Mouse (Mus musculus) forebrain, postnatal 0 days (tissue): Measurements from ENCODE around the gene Syt3. TPM values are rescaled to one million over a fixed set of nuclear protein-coding genes. Genes with fewer than 3 reads are reported as not detected.

ENCODE experiments used
- ATAC-seq: fragments of 200-750 bp; cut with Nextera tagmentation; 2 replicates; pipeline ENCODE4 v1.8.0; 2017; ENCODE audit warnings: mild to moderate bottlenecking, moderate library complexity
- DNase-seq: peaks from one replicate; pipeline ENCODE4 v3.0.0-alpha.2; 2015
- H3K27ac ChIP-seq: fragments of 300-500 bp; sonication (generic); 2 replicates; pipeline ENCODE4 v1.5.1; 2014; ENCODE audit warnings: low read depth, mild to moderate bottlenecking, antibody characterized with exemption, low read length, moderate library complexity, mixed read lengths
- H3K27me3 ChIP-seq: fragments of 300-500 bp; sonication (generic); 2 replicates; pipeline ENCODE4 v1.6.1; 2014; ENCODE audit warnings: mild to moderate bottlenecking, low read length, mixed read lengths; ENCODE audit not compliant: insufficient read depth
- H3K36me3 ChIP-seq: fragments of 300-500 bp; sonication (generic); 2 replicates; pipeline ENCODE4 v1.6.1; 2014; ENCODE audit warnings: mild to moderate bottlenecking, moderate library complexity; ENCODE audit not compliant: insufficient read depth
- H3K4me1 ChIP-seq: fragments of 300-500 bp; sonication (generic); 2 replicates; pipeline ENCODE4 v1.6.1; 2014; ENCODE audit warnings: antibody characterized with exemption; ENCODE audit not compliant: insufficient read depth
- H3K4me2 ChIP-seq: fragments of 300-500 bp; sonication (generic); 2 replicates; pipeline ENCODE4 v1.6.1; 2014; ENCODE audit warnings: low read depth, mild to moderate bottlenecking, moderate library complexity
- H3K4me3 ChIP-seq: fragments of 300-500 bp; sonication (generic); 2 replicates; pipeline ENCODE4 v1.5.1; 2014; ENCODE audit warnings: low read depth, low read length, mixed read lengths
- H3K9ac ChIP-seq: fragments of 300-500 bp; sonication (generic); 2 replicates; pipeline ENCODE4 v1.6.1; 2014; ENCODE audit warnings: mild to moderate bottlenecking
- H3K9me3 ChIP-seq: fragments of 300-500 bp; sonication (generic); 2 replicates; pipeline ENCODE4 v1.6.1; 2016; ENCODE audit warnings: low read length
- CTCF ChIP-seq: sonication (generic); IDR thresholded peaks from 2 replicates; pipeline ENCODE4 v1.5.1; 2016; ENCODE audit warnings: antibody characterized with exemption, control low read depth, low read depth
- WGBS: fragments of 180-500 bp; shearing (Covaris S2); extraction: QIAGEN DNeasy Blood & Tissue Kit; methylation state at CpG from one replicate; pipeline ENCODE4 v1.1.7; 2014; 5-methylcytosine and 5-hydroxymethylcytosine counted together
- polyA plus RNA-seq: library from polyadenylated mRNA; unstranded; fragments of >200 nt; fragmentation: Nextera tagmentation; extraction: Ambion mirVana; gene quantifications from 2 replicates; pipeline ENCODE4 v1.2.1, GENCODE M21; 2015
- total RNA-seq: library from RNA; depleted of rRNA; stranded (reverse); fragments of >200 nt; gene quantifications from 2 replicates; pipeline ENCODE4 v1.2.3, GENCODE M21; 2014

The Syt3 gene
- total and polyA plus RNA-seq, 2 experiments from 2014 or later, result 55.0 to 77.2 TPM

GRCm38 (mm10) chr7:44437933-44438332 is 54.0 kb downstream of the Syt3 start:
- no peak for TF ChIP-seq CTCF
- H3K9me3 ChIP-seq, result no peaks in the 10 kb centered on the region
- 62% methylated on average over 8 of the region's 8 CpGs for WGBS
- no peaks in the 10 kb centered on the region for H3K27me3 ChIP-seq
- H3K27ac ChIP-seq, result no peak overlapping the region
- no peak overlapping the region for H3K4me3 ChIP-seq
- no peak overlapping the region for H3K4me2 ChIP-seq
- 0 out of 2 replicates have a peak, but pooled peaks cover 3% of the 10 kb centered on the region for H3K4me1 ChIP-seq
- ATAC-seq, result no peak
- peaks cover 12% of the 10 kb centered on the region; the same call in 1 of the 2 replicates for H3K36me3 ChIP-seq
- no peak for DNase-seq
- H3K9ac ChIP-seq, result no peak overlapping the region

GRCm38 (mm10) chr7:44439696-44440095 is 55.8 kb downstream of the Syt3 start:
- WGBS, result 67% methylated on average over 2 of the region's 2 CpGs
- ATAC-seq (no peak), DNase-seq (no peak)
- Histone ChIP-seq H3K27ac (no peak overlapping the region), H3K9ac (no peak overlapping the region), H3K4me3 (no peak overlapping the region), H3K4me1 (peaks cover 13% of the 10 kb centered on the region), H3K27me3 (no peaks in the 10 kb centered on the region), H3K4me2 (no peak overlapping the region), H3K36me3 (0 out of 2 replicates have a peak, but pooled peaks cover 14% of the 10 kb centered on the region), H3K9me3 (no peaks in the 10 kb centered on the region)
- TF ChIP-seq CTCF, result no peak

- 73% methylated on average over 1 of the region's 1 CpGs for WGBS
- DNase-seq, result no peak
- peaks cover 16% of the 10 kb centered on the region; the same call in 1 of the 2 replicates for H3K36me3 ChIP-seq
- H3K4me3 ChIP-seq, result no peak overlapping the region
- H3K9me3 ChIP-seq, result no peaks in the 10 kb centered on the region
- TF ChIP-seq CTCF, result no peak
- no peak overlapping the region for H3K4me2 ChIP-seq
- H3K27me3 ChIP-seq, result no peaks in the 10 kb centered on the region
- no peak overlapping the region for H3K9ac ChIP-seq
- peaks cover 17% of the 10 kb centered on the region for H3K4me1 ChIP-seq
- ATAC-seq, result no peak
- peak overlapping the region; percentile 40; the same call in 1 of the 2 replicates for H3K27ac ChIP-seq
These were observed 56.6 kb downstream of the Syt3 start for GRCm38 (mm10) chr7:44440479-44440878.

GRCm38 (mm10) chr7:44441180-44441579 is 57.3 kb downstream of the Syt3 start:
- ATAC-seq (peak; percentile 8), DNase-seq (peak; percentile 55)
- H3K4me2 ChIP-seq, result peak overlapping the region; percentile 92
- peak overlapping the region; percentile 98 for H3K27ac ChIP-seq
- no peaks in the 10 kb centered on the region for H3K27me3 ChIP-seq
- peaks cover 19% of the 10 kb centered on the region; the same call in 1 of the 2 replicates for H3K36me3 ChIP-seq
- TF ChIP-seq CTCF, result peak; percentile 36; the same call in 1 of the 2 replicates
- peak overlapping the region; percentile 99 for H3K9ac ChIP-seq
- H3K4me1 ChIP-seq, result peaks cover 17% of the 10 kb centered on the region
- no peaks in the 10 kb centered on the region for H3K9me3 ChIP-seq
- H3K4me3 ChIP-seq, result peak overlapping the region; percentile 90
- WGBS, result 7% methylated on average over 1 of the region's 1 CpGs

GRCm38 (mm10) chr7:44441648-44442109 is 57.8 kb downstream of the Syt3 start:
- Histone ChIP-seq H3K27ac (peak overlapping the region; percentile 98), H3K36me3 (peaks cover 23% of the 10 kb centered on the region), H3K9ac (peak overlapping the region; percentile 99), H3K27me3 (no peaks in the 10 kb centered on the region), H3K4me2 (peak overlapping the region; percentile 92), H3K4me1 (peaks cover 17% of the 10 kb centered on the region), H3K4me3 (peak overlapping the region; percentile 90), H3K9me3 (no peaks in the 10 kb centered on the region)
- 2% methylated on average over 12 of the region's 14 CpGs for WGBS
- DNase-seq (peak; percentile 90), ATAC-seq (peak; percentile 81)
- TF ChIP-seq CTCF, result no peak

GRCm38 (mm10) chr7:44442407-44442821 is 58.5 kb downstream of the Syt3 start:
- WGBS, result 2% methylated on average over 13 of the region's 14 CpGs
- Histone ChIP-seq H3K9me3 (no peaks in the 10 kb centered on the region), H3K27me3 (no peaks in the 10 kb centered on the region), H3K9ac (peak overlapping the region; percentile 99), H3K4me3 (peak overlapping the region; percentile 90), H3K4me1 (peaks cover 22% of the 10 kb centered on the region), H3K36me3 (peaks cover 28% of the 10 kb centered on the region), H3K4me2 (peak overlapping the region; percentile 92), H3K27ac (peak overlapping the region; percentile 98)
- ATAC-seq (peak; percentile 50), DNase-seq (peak; percentile 77)
- no peak for TF ChIP-seq CTCF

- peaks cover 23% of the 10 kb centered on the region for H3K4me1 ChIP-seq
- H3K27ac ChIP-seq, result peak overlapping the region; percentile 98
- WGBS, result 4% methylated on average over 20 of the region's 20 CpGs
- DNase-seq (peak; percentile 75), ATAC-seq (peak; percentile 53)
- peaks cover 40% of the 10 kb centered on the region for H3K36me3 ChIP-seq
- peak overlapping the region; percentile 92 for H3K4me2 ChIP-seq
- H3K4me3 ChIP-seq, result peak overlapping the region; percentile 90
- TF ChIP-seq CTCF, result peak; percentile 68
- peak overlapping the region; percentile 99 for H3K9ac ChIP-seq
- H3K9me3 ChIP-seq, result no peaks in the 10 kb centered on the region
- no peaks in the 10 kb centered on the region for H3K27me3 ChIP-seq
These were observed 59.6 kb downstream of the Syt3 start for GRCm38 (mm10) chr7:44443268-44444173.
